Mouse (Mus musculus): ENCODE measurements at regions not wholly inside any gene's neighbourhood (a gene's known extent, or its start where the extent isn't known, plus 50 kb on each side); places are given as distances from the start of the nearest gene placed in this dataset.

- TF ChIP-seq CTCF (IDR thresholded peaks at IDR 0.05; ENCODE audit: low read depth, low read length): no peak
- no peak for TF ChIP-seq POLR2A (IDR thresholded peaks at IDR 0.05; ENCODE audit: extremely low read depth, insufficient read depth, low read length)
Measured at GRCm38 (mm10) chr14:120632771-120633170, 154.5 kb downstream of the Rap2a start.

Data from liver, adult 2 months (tissue).